Mouse (Mus musculus) cerebellum, postnatal 4 days (tissue): ENCODE results near the gene Dock8.
"Not testable (repeated sequence)": the region's sequence is repeated elsewhere in the genome, so short reads cannot be mapped to it uniquely, and the experiment has no call there.

ENCODE experiments used
- DNase-seq, 2 experiments: peaks; one replicate each; pipeline ENCODE4 v3.0.0; 2022; ENCODE audit warnings: low spot score in 2 of 2, mixed read lengths in 1 of 2

Gene Dock8

GRCm38 (mm10) chr19:24998561-24998960, 773 bp upstream of the Dock8 start:
- DNase-seq, result no peak

GRCm38 (mm10) chr19:25000153-25000552, 819 bp downstream of the Dock8 start:
- no peak for DNase-seq

DNA sequence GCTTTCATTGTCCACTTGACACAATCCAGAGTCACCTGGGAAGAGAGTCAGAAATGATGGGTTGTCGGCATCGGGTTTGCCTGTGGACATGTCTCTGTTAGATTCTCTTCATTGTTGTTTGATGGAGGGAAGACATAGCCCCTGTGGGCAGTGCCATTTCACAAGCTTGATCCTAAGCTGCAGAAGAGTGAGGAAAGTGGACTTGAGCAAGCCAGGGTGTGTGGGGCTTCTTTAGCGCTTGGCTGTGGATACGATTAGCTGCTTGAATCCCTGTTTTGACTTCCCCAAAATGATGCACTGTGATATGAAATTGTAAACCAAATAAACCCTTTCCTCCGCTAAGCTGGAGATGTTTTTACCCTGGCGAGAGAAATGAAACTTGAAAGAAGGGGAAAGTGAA, 2.7 kb downstream of the Dock8 start:
- DNase-seq, result no peak

GRCm38 (mm10) chr19:25002828-25003227, 3.5 kb downstream of the Dock8 start:
- DNase-seq, result no peak

DNA sequence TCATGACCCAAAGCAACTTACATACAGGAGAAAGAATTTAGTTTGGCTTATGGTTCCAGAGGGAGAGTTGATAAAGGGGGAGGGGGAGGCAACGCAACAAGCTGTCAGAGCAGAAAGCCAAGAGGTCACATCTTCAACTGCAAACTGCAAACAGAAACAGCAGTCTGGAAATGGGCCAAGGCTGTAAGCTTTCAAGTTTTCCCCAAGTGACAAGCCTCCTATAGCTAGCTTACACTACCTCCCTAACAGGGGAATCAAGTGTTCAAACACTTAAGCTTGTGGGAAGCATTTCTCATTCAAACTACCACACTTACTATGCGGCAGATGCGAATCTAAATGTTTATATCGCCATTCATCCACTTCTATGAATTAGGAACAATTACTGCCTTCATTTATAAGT, 4.5 kb downstream of the Dock8 start:
- DNase-seq, result no peak

- no peak for DNase-seq
Observed at GRCm38 (mm10) chr19:25006686-25007085, 7.4 kb downstream of the Dock8 start.

DNA sequence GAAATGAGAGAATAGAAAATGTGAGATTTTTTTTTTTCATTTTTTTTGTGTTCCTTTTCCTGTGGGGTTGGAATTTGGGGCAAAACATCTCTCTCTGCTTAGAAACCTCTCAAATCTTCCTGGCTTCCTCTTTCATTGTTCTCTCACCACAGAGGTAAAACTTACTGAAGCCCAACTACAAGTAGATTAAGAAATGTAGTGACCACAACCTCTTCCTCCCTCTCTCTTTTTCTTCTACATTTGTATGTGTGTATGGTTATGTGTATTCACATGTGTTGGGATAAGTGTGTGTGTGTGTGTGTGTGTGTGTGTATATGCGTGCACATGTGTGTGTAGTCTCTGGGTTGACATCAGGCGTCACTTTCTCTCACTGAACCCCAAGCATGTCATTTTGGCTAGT, 9.2 kb downstream of the Dock8 start:
- no peak for DNase-seq

- no peak for DNase-seq
Observed at GRCm38 (mm10) chr19:25022766-25023165, 23.4 kb downstream of the Dock8 start.

DNA sequence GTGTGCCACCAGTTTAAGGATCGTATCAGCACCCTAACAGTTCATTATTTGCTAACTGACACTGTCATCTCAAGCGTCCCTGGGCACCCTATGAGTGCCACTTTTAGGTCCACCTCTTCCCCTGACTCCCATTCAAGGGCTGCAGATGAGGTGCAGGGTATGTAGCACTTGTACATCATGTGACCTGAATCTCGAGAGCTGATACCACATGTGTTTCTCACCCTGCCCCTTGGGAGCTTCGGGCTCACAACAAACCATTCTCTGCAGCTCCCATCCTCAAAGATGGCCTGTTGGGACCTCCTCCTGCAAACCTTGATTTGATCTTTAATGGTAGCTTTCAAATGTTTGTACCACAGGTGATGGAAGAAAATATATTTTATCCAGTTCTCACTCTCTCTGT, 32.4 kb downstream of the Dock8 start:
- DNase-seq, result no peak

DNA sequence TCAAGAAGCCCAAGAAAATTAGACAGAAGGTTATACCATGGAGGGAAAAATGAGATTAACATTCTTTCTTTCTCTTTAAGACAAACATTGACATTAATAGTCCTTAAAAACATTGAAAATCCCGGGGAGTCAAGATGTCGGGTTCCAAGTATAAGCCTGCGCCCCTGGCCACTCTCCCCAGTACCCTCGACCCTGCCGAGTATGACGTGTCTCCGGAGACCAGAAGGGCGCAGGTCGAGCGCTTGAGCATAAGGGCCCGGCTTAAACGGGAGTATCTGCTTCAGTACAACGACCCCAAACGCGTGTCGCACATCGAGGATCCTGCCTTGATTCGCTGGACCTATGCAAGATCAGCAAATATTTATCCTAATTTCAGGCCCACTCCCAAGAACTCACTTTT, 33.7 kb downstream of the Dock8 start:
- not testable (repeated sequence) for DNase-seq

DNA sequence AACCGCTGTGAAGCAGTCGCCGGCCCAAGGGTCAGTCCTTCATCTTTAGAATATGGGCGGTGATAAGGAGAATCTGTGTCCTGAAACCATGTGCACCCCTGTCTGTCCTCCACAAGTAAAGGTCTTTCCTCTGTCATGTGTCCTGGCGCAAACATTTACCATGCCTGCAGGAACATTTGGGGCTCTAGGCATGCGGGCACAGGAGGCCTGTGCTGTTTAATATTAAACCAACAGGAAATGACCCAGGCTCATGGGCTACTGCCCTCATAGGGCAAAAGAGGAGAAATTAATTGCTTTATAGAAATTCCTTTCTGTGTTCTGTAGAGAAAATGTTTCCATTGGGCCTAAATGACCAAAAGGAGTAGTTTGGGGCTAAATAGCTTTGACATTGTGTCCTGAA, 36.5 kb downstream of the Dock8 start:
- no peak for DNase-seq

DNA sequence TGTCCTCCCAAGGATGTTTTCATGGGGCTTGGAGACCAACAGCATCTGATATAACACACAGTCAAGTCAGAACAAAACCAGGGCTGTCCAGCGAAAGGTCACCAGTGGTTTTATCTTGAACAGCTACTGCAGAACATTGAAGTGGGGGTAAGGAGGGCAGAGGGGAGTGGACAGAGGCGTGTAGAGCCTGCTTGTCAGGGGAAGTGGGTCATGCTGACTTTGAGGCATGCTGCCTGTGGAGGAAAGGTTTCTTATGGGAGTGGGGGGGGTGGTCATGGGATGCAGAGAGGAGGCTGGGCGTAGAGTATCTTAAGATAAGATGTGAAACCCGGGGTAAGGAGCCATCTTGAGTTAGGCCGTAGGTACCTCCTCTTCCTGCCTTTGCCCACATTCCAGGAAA, 37.5 kb downstream of the Dock8 start:
- DNase-seq, result no peak

- DNase-seq, result no peak
Observed at GRCm38 (mm10) chr19:25037249-25037648, 37.9 kb downstream of the Dock8 start.

DNA sequence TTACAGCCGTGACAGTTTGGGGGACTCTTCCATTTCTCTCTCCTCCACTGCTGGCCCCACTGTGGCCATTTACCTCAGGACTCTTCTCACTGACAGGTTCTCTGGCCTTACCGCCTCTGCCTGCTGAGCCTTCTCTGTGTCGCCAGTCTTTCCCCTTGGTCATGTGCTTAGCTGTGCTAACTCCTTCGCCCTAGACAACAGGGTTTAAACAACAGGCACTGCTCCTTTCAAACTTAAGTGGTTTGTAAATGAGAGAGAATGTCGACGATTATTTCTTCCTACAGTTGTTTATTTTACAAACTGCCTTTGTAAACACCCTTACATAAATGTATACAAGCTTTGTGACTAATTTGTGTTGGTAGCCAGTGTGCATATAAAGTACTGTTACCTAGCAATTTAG, 39.0 kb downstream of the Dock8 start:
- DNase-seq, result no peak

GRCm38 (mm10) chr19:25041209-25041608, 41.9 kb downstream of the Dock8 start:
- no peak for DNase-seq

DNA sequence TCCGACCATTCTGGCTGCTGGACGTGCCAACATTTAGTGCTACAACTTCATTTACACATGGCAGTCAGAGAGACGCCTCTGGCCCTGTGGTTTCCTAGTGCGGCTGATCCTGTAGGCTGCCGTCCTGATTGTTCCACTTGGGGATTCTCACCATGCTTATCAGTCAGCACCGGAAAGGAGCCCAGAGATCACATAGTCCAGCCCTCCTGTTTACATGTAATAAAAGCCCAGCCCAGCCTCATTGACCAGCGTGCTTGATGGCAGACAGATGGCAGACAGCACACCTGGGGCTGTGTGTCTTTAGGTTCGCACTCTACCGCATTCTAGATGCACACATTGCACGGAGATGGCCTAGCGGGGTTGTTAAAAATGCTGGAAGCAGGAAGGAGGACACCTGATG, 43.6 kb downstream of the Dock8 start:
- DNase-seq, result no peak

- no peak for DNase-seq
Observed at GRCm38 (mm10) chr19:25044057-25044456, 44.7 kb downstream of the Dock8 start.

DNA sequence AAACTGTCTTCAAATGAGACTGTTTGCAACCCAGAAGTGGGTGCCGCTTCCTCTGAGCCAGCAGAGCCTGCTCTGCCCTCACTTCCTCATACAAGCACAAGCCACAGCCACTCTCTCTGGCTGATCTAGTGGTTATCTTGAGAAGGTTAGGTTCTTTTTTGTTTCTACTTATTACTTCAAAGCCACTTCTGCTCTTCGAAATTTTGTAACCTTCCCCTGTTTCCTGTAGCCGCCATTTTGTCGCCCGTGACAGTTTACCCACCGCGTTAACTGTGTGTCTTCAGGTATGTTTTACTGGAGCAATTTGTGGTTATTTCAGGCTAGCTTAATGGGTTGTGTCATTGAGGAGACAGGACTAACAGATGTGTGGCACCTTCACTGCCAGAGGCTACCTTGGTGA, 53.0 kb downstream of the Dock8 start:
- no peak for DNase-seq

- no peak for DNase-seq
Observed at GRCm38 (mm10) chr19:25053152-25053551, 53.8 kb downstream of the Dock8 start.

DNA sequence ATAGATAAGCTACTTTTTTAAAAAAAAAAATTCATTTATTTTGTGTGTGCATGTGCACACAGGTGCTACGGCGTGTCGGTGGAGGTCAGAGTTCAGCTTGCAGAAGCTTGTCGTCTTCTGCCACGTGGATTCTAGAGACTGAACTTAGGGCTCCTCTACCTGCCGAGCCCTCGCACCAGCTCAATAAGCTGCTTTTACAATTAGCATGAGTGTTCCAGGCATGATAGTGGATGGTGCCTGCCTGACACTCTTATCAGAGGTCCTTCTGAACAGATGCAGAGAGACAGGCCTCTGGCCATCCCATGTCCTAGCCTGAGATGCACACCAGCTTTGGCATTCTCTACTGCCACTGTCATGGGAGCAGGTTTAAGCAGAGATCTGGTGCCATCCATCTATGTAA, 55.7 kb downstream of the Dock8 start:
- DNase-seq, result no peak

- DNase-seq, result no peak
Observed at GRCm38 (mm10) chr19:25055559-25055958, 56.2 kb downstream of the Dock8 start.

DNA sequence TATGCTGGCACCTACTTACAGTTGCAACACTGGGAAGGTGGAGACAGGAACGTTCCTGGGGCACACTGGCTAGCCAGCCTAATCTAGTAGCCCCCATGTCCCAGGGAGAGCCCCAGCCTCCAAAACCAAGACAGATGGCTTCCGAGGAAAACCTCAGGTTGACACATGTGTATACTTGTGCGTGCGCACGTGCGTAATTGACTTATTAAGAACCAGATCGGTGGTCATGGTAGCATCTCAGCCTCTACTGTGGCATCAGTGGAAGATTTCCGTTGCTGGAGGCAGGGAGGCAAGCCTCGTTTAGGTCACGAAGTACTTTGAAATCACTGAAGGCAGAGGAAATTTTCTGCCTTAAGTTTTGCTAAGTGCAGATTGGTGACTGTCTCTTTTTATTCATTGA, 56.9 kb downstream of the Dock8 start:
- DNase-seq, result no peak

GRCm38 (mm10) chr19:25057826-25058225, 58.5 kb downstream of the Dock8 start:
- no peak for DNase-seq

GRCm38 (mm10) chr19:25059847-25060364, 60.6 kb downstream of the Dock8 start:
- no peak for DNase-seq

GRCm38 (mm10) chr19:25060375-25060774, 61.0 kb downstream of the Dock8 start:
- DNase-seq, result no peak
